Mouse (Mus musculus) 416B (cell line): ENCODE measurements around the gene Arsj.

ENCODE experiments used
- DNase-seq: peaks from one replicate; pipeline ENCODE4 v3.0.0; 2011; ENCODE audit warnings: low read depth

Arsj gene

GRCm38 (mm10) chr3:126400726-126401125, 37.2 kb downstream of the Arsj start:
- DNase-seq: no peak

GRCm38 (mm10) chr3:126402836-126403235, 39.4 kb downstream of the Arsj start:
- DNase-seq: peak; percentile 72

DNA sequence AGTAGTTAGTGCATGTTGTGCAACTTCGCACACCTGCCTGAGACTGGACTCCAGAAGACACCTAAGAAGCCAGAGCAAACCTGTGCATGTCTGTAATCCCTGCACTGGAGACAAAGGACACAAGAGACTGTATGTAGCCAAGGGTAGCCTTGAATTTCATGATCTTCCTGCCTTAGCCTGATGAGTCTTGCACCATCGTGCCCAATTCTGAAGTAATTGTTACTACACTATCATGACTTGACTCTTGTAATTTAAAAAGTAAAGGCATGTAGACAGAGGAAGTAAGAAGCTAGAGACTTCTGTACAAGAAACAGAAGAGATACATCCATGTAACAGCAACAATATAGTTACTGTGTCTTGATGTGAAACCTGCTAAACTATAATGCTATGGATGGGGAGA, 40.7 kb downstream of the Arsj start:
- peak; percentile 33 for DNase-seq

GRCm38 (mm10) chr3:126430524-126431064, 67.1 kb downstream of the Arsj start:
- no peak for DNase-seq

DNA sequence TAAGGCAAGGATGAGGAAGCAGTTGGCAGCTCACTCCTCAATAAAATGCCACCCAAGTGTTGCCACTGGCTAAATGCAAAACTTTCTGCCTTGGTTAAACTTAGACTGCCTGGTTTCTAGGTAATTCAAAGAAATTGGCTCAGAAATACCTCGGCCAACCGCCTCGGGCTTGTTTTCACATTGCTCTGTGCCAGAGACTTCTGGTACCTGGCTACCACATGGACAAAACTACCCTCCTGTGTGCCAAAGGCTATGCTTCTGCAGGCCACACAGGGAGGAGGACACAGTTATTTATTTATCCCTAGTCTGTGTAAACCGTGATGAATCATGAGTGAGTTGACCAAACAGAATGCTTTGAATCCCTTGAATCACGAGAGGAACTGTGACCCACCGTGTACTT, 75.8 kb downstream of the Arsj start:
- DNase-seq: no peak

- DNase-seq: no peak
Observed at GRCm38 (mm10) chr3:126449058-126449457, 85.6 kb downstream of the Arsj start.

DNA sequence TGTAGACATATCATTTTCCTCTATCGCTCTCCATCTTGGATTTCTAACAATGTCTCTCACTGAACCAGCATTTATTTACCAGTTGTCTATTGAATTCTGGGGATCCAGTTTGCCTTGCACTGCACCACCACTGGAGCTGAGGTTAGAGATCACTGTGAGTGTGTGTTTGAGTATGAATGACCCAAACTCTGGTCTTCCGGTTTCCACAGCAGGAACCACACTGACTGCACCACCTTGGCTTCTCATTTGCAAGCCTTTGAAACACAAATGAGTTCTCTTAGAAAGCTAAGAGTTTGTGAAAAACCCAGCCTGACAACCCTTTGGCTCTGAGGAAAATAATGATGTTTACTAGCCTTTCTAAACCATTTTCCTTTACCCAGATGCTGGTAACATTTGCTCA, 86.0 kb downstream of the Arsj start:
- DNase-seq: no peak

DNA sequence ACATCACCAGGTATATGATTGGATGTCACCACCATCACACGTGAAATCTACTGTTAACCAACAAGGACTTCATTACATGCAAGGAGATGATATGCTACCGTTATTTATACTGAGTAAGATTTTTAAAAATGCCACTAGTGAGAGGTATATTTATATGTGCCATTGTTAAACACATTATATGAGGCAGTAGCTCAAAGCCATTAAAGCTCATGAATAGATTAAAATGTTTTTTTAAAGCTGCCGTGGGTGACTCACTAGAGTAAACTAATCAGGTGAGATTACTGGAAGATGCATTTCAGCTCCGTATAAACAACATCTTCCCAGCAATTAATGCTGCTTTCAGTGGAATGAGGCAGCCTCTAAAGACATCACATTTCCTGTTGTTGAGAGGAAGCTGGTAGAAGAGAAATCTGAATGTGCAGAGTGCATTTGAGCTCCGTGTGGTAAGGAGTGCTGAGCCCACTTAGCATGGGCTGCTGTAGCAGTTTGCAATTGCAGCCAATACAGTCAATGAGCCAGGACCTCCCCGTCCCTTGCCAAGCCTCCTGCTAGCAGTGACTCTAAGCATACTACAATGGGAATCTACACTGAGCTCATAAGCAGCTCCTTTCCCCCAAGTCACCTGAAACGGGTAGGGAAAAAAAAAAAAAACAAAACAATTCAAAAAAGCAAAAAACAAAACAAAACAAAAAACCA, 92.5 kb downstream of the Arsj start:
- DNase-seq: no peak

GRCm38 (mm10) chr3:126463119-126463815, 99.8 kb downstream of the Arsj start:
- DNase-seq: peak; percentile 60

DNA sequence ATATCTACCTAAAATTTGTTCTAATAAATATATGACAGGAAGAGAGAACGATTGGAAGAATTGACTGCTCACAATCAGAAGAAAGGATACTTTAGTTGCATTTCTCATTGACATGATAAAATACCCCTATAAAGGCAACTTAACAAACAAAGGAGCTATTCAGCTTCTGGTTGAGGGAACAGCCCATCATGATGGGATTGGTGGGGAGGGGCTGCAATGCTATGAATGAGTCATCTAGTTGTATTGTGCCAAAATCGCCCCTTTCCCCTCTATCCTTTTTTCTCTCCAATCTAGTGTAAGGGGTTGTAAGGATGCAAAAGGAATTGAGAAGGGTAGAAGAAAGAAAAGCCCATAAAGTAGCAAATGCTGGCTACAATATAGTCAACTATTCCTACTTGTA, 100.8 kb downstream of the Arsj start:
- DNase-seq: no peak
